Mouse (Mus musculus): ENCODE data around the gene Gm11238. TPM values are rescaled to one million over a fixed set of nuclear protein-coding genes. Genes with fewer than 3 reads are reported as not detected.
"Not testable (repeated sequence)": the region's sequence is repeated elsewhere in the genome, so short reads cannot be mapped to it uniquely, and the experiment has no call there.

The Gm11238 gene
- total RNA-seq (2012; rRNA removed), result not detected in 2 replicates
- polyA plus RNA-seq (2012; ENCODE audit: insufficient read depth in 1 of 2, insufficient read length in 2 of 2, low read depth in 1 of 2, low replicate concordance in 2 of 2, missing spikeins in 1 of 2), result not detected

DNA sequence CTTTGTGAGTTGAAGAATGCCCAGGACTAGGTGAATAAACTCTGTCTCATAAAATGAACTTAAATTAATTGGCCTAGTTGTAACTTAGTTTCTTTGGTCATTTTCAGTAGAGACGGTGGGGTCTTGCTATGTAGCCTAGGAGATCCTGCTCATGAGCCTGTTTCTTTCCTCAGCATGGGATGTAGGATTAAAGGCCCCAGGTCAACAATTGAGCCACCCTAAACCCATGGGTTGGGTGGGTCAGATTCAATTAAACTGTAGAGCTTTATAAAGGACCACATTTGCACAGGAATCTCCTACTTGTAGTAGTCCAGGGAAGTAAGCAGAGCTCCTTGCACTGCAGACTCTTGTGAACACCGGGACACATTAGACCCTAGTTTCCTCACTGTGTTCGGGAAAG lies at the start of gene Gm11238:
Gene Gm11238, plus strand, starts transcription at position 301 of the 400 bp plus-strand sequence.
- not testable (repeated sequence) for DNase-seq (ENCODE audit: low read depth, low spot score); H3K4me3 ChIP-seq (ENCODE audit: control insufficient read depth in 1 of 2, insufficient read depth in 1 of 2, low read depth in 2 of 2, low read length in 2 of 2); H3K9ac ChIP-seq (ENCODE audit: control insufficient read depth, low read depth, low read length, poor library complexity, severe bottlenecking); H3K79me2 ChIP-seq (ENCODE audit: control insufficient read depth, insufficient read depth, low read length, poor library complexity); H3K9me3 ChIP-seq (replicated peaks; ENCODE audit: insufficient read depth, low read length); H3K27ac ChIP-seq (ENCODE audit: control insufficient read depth, low read depth, low read length); H3K4me1 ChIP-seq (ENCODE audit: control insufficient read depth in 1 of 2, insufficient read depth in 2 of 2, low read length in 2 of 2); H3K27me3 ChIP-seq (ENCODE audit: control insufficient read depth in 1 of 2, insufficient read depth in 2 of 2, low read length in 2 of 2); H3K36me3 ChIP-seq (ENCODE audit: control insufficient read depth in 1 of 2, insufficient read depth in 2 of 2, low read length in 2 of 2)

DNA sequence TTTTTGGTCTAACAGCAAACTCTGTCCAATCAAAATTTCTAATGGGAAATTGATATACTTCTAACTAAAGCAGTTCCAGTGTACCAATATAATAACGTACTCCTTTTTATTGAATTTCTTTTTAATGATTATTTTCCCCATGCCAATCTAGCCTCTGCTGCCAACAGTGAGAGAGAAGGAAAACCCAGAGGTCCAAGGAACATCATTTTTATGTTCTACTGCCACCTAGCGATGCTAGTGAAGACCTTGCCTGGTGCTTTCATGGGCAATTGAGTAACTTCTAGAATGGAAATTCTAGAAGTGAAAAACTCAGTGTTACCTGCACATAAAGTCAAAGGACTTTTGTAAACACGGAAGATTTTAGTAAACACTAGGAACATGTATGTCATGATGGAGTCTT lies 8.4 kb upstream of the Gm11238 start:
- peak; percentile 19 for DNase-seq (ENCODE audit: low read depth, low spot score)
- Histone ChIP-seq H3K4me1 (ENCODE audit: control insufficient read depth in 1 of 2, insufficient read depth in 2 of 2, low read length in 2 of 2) (no peaks in the 10 kb centered on the region), H3K27ac (ENCODE audit: control insufficient read depth, low read depth, low read length) (no peak overlapping the region), H3K79me2 (ENCODE audit: control insufficient read depth, insufficient read depth, low read length, poor library complexity) (no peaks in the 10 kb centered on the region), H3K27me3 (ENCODE audit: control insufficient read depth in 1 of 2, insufficient read depth in 2 of 2, low read length in 2 of 2) (no peaks in the 10 kb centered on the region), H3K9me3 (replicated peaks; ENCODE audit: insufficient read depth, low read length) (no peaks in the 10 kb centered on the region), H3K36me3 (ENCODE audit: control insufficient read depth in 1 of 2, insufficient read depth in 2 of 2, low read length in 2 of 2) (no peaks in the 10 kb centered on the region), H3K9ac (ENCODE audit: control insufficient read depth, low read depth, low read length, poor library complexity, severe bottlenecking) (no peak overlapping the region), H3K4me3 (ENCODE audit: control insufficient read depth in 1 of 2, insufficient read depth in 1 of 2, low read depth in 2 of 2, low read length in 2 of 2) (no peak overlapping the region)
- TF ChIP-seq TCF12 (IDR thresholded peaks at IDR 0.05; ENCODE audit: low read depth, low read length) (no peak), ELF1 (IDR thresholded peaks at IDR 0.05; ENCODE audit: low read depth, low read length) (no peak), SIN3A (IDR thresholded peaks at IDR 0.05; ENCODE audit: low read length) (no peak), ZC3H11A (IDR thresholded peaks at IDR 0.05; ENCODE audit: low read depth, low read length) (peak; percentile 7; the same call in 1 of the 2 replicates), ETS1 (IDR thresholded peaks at IDR 0.05; ENCODE audit: low read depth, low read length) (no peak), CTCF (IDR thresholded peaks at IDR 0.05 in 2 of 3, conservative IDR thresholded peaks at IDR 0.05 in 1 of 3; ENCODE audit: control insufficient read depth in 1 of 3, insufficient read depth in 1 of 3, low read depth in 2 of 3, low read length in 3 of 3, poor library complexity in 1 of 3, severe bottlenecking in 1 of 3) (peak in 2 of 3 experiments; percentile 26 to 43; a peak in 3 of 6 replicates), NELFE (IDR thresholded peaks at IDR 0.05; ENCODE audit: low read depth, low read length) (no peak), E2F4 (IDR thresholded peaks at IDR 0.05; ENCODE audit: borderline replicate concordance, low read depth, low read length) (no peak), SMC3 (IDR thresholded peaks at IDR 0.05; ENCODE audit: low read depth, low read length) (peak; percentile 41), RAD21 (IDR thresholded peaks at IDR 0.05; ENCODE audit: low read depth, low read length) (peak; percentile 51), CHD1 (IDR thresholded peaks at IDR 0.05; ENCODE audit: low read depth, low read length) (no peak), CHD2 (IDR thresholded peaks at IDR 0.05; ENCODE audit: low read length) (no peak)

DNA sequence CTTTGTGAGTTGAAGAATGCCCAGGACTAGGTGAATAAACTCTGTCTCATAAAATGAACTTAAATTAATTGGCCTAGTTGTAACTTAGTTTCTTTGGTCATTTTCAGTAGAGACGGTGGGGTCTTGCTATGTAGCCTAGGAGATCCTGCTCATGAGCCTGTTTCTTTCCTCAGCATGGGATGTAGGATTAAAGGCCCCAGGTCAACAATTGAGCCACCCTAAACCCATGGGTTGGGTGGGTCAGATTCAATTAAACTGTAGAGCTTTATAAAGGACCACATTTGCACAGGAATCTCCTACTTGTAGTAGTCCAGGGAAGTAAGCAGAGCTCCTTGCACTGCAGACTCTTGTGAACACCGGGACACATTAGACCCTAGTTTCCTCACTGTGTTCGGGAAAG lies 15.0 kb downstream of the Gm11238 start, which contains the start of gene Gm11237:
Gene Gm11237, plus strand, starts transcription at position 301 of the 400 bp plus-strand sequence.
- H3K4me3 ChIP-seq (ENCODE audit: control insufficient read depth in 1 of 2, insufficient read depth in 1 of 2, low read depth in 2 of 2, low read length in 2 of 2); H3K9ac ChIP-seq (ENCODE audit: control insufficient read depth, low read depth, low read length, poor library complexity, severe bottlenecking); H3K9me3 ChIP-seq (replicated peaks; ENCODE audit: insufficient read depth, low read length); H3K27me3 ChIP-seq (ENCODE audit: control insufficient read depth in 1 of 2, insufficient read depth in 2 of 2, low read length in 2 of 2); H3K4me1 ChIP-seq (ENCODE audit: control insufficient read depth in 1 of 2, insufficient read depth in 2 of 2, low read length in 2 of 2); DNase-seq (ENCODE audit: low read depth, low spot score); H3K79me2 ChIP-seq (ENCODE audit: control insufficient read depth, insufficient read depth, low read length, poor library complexity); H3K36me3 ChIP-seq (ENCODE audit: control insufficient read depth in 1 of 2, insufficient read depth in 2 of 2, low read length in 2 of 2); H3K27ac ChIP-seq (ENCODE audit: control insufficient read depth, low read depth, low read length): not testable (repeated sequence)

DNA sequence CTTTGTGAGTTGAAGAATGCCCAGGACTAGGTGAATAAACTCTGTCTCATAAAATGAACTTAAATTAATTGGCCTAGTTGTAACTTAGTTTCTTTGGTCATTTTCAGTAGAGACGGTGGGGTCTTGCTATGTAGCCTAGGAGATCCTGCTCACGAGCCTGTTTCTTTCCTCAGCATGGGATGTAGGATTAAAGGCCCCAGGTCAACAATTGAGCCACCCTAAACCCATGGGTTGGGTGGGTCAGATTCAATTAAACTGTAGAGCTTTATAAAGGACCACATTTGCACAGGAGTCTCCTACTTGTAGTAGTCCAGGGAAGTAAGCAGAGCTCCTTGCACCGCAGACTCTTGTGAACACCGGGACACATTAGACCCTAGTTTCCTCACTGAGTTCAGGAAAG lies 30.1 kb downstream of the Gm11238 start, which contains the start of gene Gm11236:
Gene Gm11236, plus strand, starts transcription at position 301 of the 400 bp plus-strand sequence.
- not testable (repeated sequence) for H3K27me3 ChIP-seq (ENCODE audit: control insufficient read depth in 1 of 2, insufficient read depth in 2 of 2, low read length in 2 of 2); H3K9ac ChIP-seq (ENCODE audit: control insufficient read depth, low read depth, low read length, poor library complexity, severe bottlenecking); H3K4me3 ChIP-seq (ENCODE audit: control insufficient read depth in 1 of 2, insufficient read depth in 1 of 2, low read depth in 2 of 2, low read length in 2 of 2); DNase-seq (ENCODE audit: low read depth, low spot score); H3K4me1 ChIP-seq (ENCODE audit: control insufficient read depth in 1 of 2, insufficient read depth in 2 of 2, low read length in 2 of 2); H3K27ac ChIP-seq (ENCODE audit: control insufficient read depth, low read depth, low read length); H3K9me3 ChIP-seq (replicated peaks; ENCODE audit: insufficient read depth, low read length); H3K36me3 ChIP-seq (ENCODE audit: control insufficient read depth in 1 of 2, insufficient read depth in 2 of 2, low read length in 2 of 2); H3K79me2 ChIP-seq (ENCODE audit: control insufficient read depth, insufficient read depth, low read length, poor library complexity)

DNA sequence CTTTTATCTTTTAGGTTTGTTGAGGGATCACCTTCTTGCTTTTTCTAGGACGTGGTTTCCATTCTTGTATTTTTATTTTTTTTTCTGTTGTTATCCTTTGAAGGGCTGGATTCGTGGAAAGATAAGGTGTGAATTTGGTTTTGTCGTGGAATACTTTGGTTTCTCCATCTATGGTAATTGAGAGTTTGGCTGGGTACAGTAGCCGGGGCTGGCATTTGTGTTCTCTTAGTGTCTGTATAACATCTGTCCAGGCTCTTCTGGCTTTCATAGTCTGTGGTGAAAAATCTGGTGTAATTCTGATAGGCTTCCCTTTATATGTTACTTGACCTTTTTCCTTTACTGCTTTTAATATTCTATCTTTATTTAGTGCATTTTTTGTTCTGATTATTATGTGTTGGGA lies 54.2 kb downstream of the Gm11238 start:
- not testable (repeated sequence) for H3K27me3 ChIP-seq (ENCODE audit: control insufficient read depth in 1 of 2, insufficient read depth in 2 of 2, low read length in 2 of 2); H3K9me3 ChIP-seq (replicated peaks; ENCODE audit: insufficient read depth, low read length); H3K36me3 ChIP-seq (ENCODE audit: control insufficient read depth in 1 of 2, insufficient read depth in 2 of 2, low read length in 2 of 2); H3K79me2 ChIP-seq (ENCODE audit: control insufficient read depth, insufficient read depth, low read length, poor library complexity); DNase-seq (ENCODE audit: low read depth, low spot score); H3K27ac ChIP-seq (ENCODE audit: control insufficient read depth, low read depth, low read length); H3K9ac ChIP-seq (ENCODE audit: control insufficient read depth, low read depth, low read length, poor library complexity, severe bottlenecking); H3K4me3 ChIP-seq (ENCODE audit: control insufficient read depth in 1 of 2, insufficient read depth in 1 of 2, low read depth in 2 of 2, low read length in 2 of 2); H3K4me1 ChIP-seq (ENCODE audit: control insufficient read depth in 1 of 2, insufficient read depth in 2 of 2, low read length in 2 of 2)
